Mouse (Mus musculus) G1E-ER4 (cell line): ENCODE measurements around the gene Slc12a8. TPM values are rescaled to one million over a fixed set of nuclear protein-coding genes. Genes with fewer than 3 reads are reported as not detected.

ENCODE experiments used
- GATA1 ChIP-seq: IDR thresholded peaks from one replicate; pipeline ENCODE4 v1.8.0; 2012; ENCODE audit warnings: low read length, inconsistent platforms
- polyA plus RNA-seq: library from polyadenylated mRNA; stranded (reverse); fragments of >175 nt; gene quantifications from 2 replicates; pipeline ENCODE4 v1.2.3, GENCODE M21; 2012

Gene Slc12a8
- polyA plus RNA-seq, 1 experiment, result not detected

DNA sequence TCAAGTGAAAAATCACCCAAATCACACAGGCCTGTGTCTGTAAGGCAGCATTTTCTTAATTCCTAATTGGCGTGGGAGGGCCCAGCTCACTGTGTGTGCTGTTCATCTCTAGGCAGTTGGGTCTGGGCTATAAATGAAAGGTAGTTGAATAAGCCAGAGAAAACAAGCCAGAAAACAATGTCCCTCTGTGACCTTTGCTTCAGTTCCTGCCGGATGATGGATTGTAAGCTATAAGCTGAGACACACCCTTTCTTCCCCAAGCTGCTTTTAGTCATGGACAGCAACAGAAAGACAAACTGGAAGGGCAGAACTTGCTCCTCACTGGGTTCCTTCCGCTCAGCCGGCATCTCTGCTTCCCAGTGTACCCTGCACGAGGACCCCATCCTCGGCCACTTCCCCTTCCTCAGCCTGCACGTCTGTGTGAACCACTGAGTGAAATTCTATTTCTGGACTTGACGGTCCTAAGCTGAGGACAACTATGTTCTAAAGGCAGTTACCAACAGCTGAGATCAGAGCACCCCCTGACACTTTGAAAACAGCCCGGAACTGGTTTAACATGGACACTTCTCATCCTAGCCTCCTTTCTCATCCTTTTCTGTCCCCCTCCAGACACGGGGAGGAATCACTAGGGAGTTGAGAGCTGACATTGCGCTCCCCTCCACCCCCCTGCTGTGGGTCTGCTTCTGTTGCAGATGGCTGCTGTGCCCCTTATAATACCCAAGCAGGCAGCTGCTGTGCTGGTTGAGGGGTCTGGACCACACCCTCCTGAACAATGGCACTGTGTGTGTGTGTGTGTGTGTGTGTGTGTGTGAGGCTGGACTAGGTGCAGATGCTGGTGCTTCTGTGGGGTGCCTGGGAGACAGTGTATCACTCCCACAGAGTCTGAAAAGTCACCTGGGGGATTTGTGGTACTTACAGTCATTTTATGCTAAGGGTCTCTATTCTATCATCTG lies 12.7 kb downstream of the Slc12a8 start:
- TF ChIP-seq GATA1, result no peak

DNA sequence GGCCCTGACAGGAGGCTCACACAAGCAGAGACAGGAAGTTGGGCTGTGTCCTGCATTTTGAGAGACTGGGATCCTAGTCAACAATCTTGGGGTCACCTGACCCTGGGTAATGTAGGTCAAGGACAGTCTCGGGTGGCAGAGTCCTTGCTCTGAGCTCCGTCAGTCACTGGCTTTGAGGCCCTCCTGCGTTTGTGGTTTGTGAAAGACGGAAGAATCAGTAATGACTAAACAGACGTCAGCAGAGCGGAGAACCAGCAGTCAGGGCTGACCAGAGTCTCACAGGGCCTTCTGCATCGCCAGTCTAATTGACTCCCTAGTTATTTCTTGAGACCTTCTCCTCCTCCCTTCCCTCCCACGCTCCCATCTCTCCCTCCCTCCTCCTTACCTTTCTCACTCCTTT lies 14.1 kb downstream of the Slc12a8 start:
- no peak for TF ChIP-seq GATA1

- no peak for TF ChIP-seq GATA1
Observed at GRCm38 (mm10) chr16:33536456-33536855, 19.3 kb downstream of the Slc12a8 start.

GRCm38 (mm10) chr16:33537499-33538225 lies 20.5 kb downstream of the Slc12a8 start:
- no peak for TF ChIP-seq GATA1

- TF ChIP-seq GATA1, result no peak
Observed at GRCm38 (mm10) chr16:33544346-33544745, 27.2 kb downstream of the Slc12a8 start.

GRCm38 (mm10) chr16:33545530-33545929 lies 28.4 kb downstream of the Slc12a8 start:
- no peak for TF ChIP-seq GATA1

- no peak for TF ChIP-seq GATA1
Observed at GRCm38 (mm10) chr16:33553689-33554342, 36.7 kb downstream of the Slc12a8 start.

GRCm38 (mm10) chr16:33558121-33558520 lies 41.0 kb downstream of the Slc12a8 start:
- TF ChIP-seq GATA1, result no peak

- TF ChIP-seq GATA1, result no peak
Observed at GRCm38 (mm10) chr16:33560281-33560680, 43.2 kb downstream of the Slc12a8 start.

DNA sequence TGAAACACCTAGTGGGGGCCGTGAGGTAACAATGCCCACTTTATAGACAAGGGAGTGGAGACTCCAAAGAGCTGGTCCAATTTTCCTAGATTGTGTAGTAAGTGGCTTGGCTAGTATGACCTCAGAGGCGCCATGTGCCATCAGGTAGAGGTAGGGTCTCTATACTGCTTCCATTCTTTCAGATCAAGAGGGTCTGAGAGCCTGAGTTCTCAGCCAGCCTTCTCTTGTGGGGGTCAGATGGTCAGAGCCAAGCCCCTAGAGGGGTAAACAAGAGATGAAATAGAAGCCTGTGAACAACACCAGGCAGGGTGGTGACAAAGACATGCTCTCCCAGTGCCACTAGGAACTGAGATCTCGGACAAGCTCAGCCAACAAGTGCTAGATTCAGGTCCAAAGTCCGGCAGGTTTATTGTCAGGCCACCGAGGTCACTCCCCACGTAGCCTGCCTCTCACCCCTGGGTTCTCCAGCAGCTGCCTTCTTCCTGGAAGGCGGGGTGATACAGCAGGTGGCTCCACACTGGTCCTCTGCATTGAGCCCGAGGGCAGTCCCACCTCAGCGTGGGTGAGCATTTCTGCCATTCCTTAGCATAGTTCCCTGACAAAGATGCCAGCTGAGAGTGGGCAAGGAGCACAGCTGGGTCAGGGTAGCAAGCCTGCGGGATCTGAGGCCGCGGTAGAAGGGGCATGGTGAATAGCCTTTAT lies 44.3 kb downstream of the Slc12a8 start:
- no peak for TF ChIP-seq GATA1

DNA sequence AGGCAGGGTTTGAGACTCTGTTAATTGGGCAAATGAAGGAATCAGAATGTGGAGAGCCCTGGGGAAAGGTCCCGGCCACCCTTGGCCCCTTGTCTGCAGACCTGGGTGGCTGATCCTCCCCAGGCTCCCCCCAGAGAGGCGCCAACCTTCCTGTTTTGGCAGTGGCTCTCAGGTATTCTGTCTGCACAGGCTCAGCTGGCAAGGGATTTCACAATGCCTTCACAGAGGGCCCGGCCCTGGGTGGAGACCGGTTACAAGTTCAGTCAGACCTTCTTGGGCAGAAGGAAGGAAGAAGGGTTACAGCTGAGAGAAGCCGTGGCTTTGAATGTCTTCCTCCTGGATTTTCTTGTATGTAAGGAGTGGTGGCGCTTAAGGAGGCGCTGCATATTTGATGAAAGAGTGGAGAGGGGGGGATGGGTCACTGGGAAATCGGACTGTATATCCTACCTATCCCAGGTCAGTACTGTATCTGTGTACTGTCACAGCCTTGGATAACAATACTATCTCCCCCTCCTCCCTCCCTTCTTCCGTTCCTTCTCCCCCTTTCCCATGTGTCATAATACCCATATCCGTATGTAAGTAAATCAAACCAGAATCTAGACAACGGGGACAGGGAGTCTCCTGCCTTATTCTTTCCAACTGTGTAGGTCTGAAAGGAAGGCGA lies 45.9 kb downstream of the Slc12a8 start:
- no peak for TF ChIP-seq GATA1

DNA sequence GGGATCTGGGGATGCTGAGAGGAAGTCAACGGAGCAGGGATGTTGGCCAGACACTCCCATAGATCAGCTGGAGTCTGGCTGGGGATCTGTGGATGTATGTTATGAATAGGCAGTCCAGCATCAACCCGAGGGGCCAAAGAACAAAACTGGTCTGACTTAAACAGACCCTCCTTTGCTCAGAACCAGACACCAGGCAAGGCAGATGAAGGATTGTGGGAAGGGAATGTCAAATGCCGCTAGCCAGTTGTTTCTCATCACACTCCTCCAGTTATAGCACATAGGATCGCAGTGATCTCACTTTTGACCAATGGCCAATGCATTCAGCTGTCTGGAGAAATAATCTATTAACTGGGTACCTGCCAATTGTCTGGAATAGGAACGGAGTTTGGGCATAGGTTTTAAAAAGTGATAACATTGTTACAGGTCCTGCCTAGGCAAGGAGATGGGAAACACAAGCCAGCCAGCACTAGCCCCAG lies 46.4 kb downstream of the Slc12a8 start:
- no peak for TF ChIP-seq GATA1

DNA sequence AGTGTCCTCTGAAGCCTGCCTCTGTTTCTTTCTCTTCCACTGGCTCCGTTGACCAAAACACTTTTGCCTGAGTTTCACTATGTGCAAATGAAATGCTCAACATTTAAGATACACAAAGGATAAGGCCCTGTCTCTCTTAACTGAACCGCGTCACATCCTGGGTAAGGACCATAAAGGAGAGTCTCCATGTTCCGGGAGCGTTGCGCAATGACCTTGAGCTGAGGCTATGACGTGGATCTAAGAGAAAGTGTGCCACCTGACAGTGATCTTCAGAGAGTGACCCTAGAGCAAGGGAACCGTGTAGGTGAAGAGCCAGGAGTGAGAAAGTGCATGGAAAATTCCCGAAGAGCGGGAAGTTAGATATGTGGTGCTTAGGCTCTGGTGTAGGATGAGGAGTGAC lies 49.3 kb downstream of the Slc12a8 start:
- no peak for TF ChIP-seq GATA1

GRCm38 (mm10) chr16:33567736-33568135 lies 50.6 kb downstream of the Slc12a8 start:
- TF ChIP-seq GATA1, result no peak
